Mouse (Mus musculus) olfactory bulb, adult 2 months (tissue): ENCODE data around the gene Aldh6a1.

Experiments
- CTCF ChIP-seq: fragments of 200-500 bp; IDR thresholded peaks from 2 replicates; pipeline ENCODE4 v1.5.1; 2012; ENCODE audit warnings: low read depth, mild to moderate bottlenecking, low read length, moderate library complexity; ENCODE audit not compliant: insufficient read depth
- POLR2A ChIP-seq: fragments of 200-500 bp; IDR thresholded peaks from 2 replicates; pipeline ENCODE4 v1.6.1; 2012; ENCODE audit warnings: mild to moderate bottlenecking, low read depth, low read length, moderate library complexity; ENCODE audit not compliant: insufficient read depth

- TF ChIP-seq POLR2A (no peak), CTCF (no peak)
Observed at GRCm38 (mm10) chr12:84396947-84397679, 53.7 kb downstream of the Aldh6a1 start.
